Mouse (Mus musculus) MEL (cell line): ENCODE data around the gene Mfn2. TPM values are rescaled to one million over a fixed set of nuclear protein-coding genes. Genes with fewer than 3 reads are reported as not detected.

Experiments used
- DNase-seq: peaks from one replicate; pipeline ENCODE4 v3.0.0; 2011; ENCODE audit warnings: low read depth, low spot score
- H3K27ac ChIP-seq: 2 replicates; pipeline ENCODE4 v1.5.1; 2012; ENCODE audit warnings: low read depth, mild to moderate bottlenecking, control low read depth, low read length, moderate library complexity; ENCODE audit not compliant: control insufficient read depth
- H3K27me3 ChIP-seq, 2 experiments: fragments of 150-350 bp in 1 of 2; sonication (generic) in 1 of 2; 2 replicates each; pipeline ENCODE4 v1.6.1; 2012; ENCODE audit warnings: low read length in 2 of 2, mild to moderate bottlenecking in 2 of 2, improper control_type of control experiment in 1 of 2, moderate library complexity in 1 of 2; ENCODE audit not compliant: insufficient read depth in 2 of 2, control insufficient read depth in 1 of 2
- H3K36me3 ChIP-seq, 2 experiments: 2 replicates each; pipeline ENCODE4 v1.6.1; 2012 to 2014; ENCODE audit warnings: low read length in 2 of 2, improper control_type of control experiment in 1 of 2, inconsistent platforms in 1 of 2, mild to moderate bottlenecking in 1 of 2; ENCODE audit not compliant: insufficient read depth in 2 of 2, control insufficient read depth in 1 of 2
- H3K4me1 ChIP-seq, 2 experiments: fragments of 150-350 bp in 1 of 2; sonication (generic) in 1 of 2; 2 replicates each; pipeline ENCODE4 v1.6.1; 2012; ENCODE audit warnings: low read length in 2 of 2, improper control_type of control experiment in 1 of 2, mild to moderate bottlenecking in 1 of 2; ENCODE audit not compliant: insufficient read depth in 2 of 2, control insufficient read depth in 1 of 2
- H3K4me3 ChIP-seq, 2 experiments: fragments of 150-350 bp in 1 of 2; sonication (generic) in 1 of 2; 2 replicates each; pipeline ENCODE4 v1.5.1; 2012; ENCODE audit warnings: low read depth in 2 of 2, low read length in 2 of 2, mild to moderate bottlenecking in 2 of 2, moderate library complexity in 2 of 2, control low read depth in 1 of 2, improper control_type of control experiment in 1 of 2; ENCODE audit not compliant: control insufficient read depth in 1 of 2, insufficient read depth in 1 of 2
- H3K79me2 ChIP-seq: 2 replicates; pipeline ENCODE4 v1.6.1; 2012; ENCODE audit warnings: mild to moderate bottlenecking, low read length, moderate library complexity; ENCODE audit not compliant: control insufficient read depth, poor library complexity, insufficient read depth
- H3K9ac ChIP-seq: 2 replicates; pipeline ENCODE4 v1.6.1; 2012; ENCODE audit warnings: low read depth, mild to moderate bottlenecking, control low read depth, low read length, moderate library complexity; ENCODE audit not compliant: control insufficient read depth, poor library complexity, severe bottlenecking
- H3K9me3 ChIP-seq: fragments of 150-350 bp; sonication (generic); replicated peaks from 2 replicates; pipeline ENCODE4 v1.6.1; 2012; ENCODE audit warnings: mild to moderate bottlenecking, low read length, improper control_type of control experiment, moderate library complexity; ENCODE audit not compliant: insufficient read depth
- CHD1 ChIP-seq: IDR thresholded peaks from 2 replicates; pipeline ENCODE4 v1.6.1; 2012; ENCODE audit warnings: low read depth, mild to moderate bottlenecking, inconsistent platforms, low read length, improper control_type of control experiment
- CTCF ChIP-seq, 3 experiments: IDR thresholded peaks in 2 of 3; conservative IDR thresholded peaks in 1 of 3; 2 replicates each; pipeline ENCODE4 v1.5.1; 2011 to 2012; ENCODE audit warnings: low read length in 3 of 3, low read depth in 2 of 3, mild to moderate bottlenecking in 2 of 3, improper control_type of control experiment in 1 of 3, inconsistent platforms in 1 of 3, mixed read lengths in 1 of 3, moderate library complexity in 1 of 3; ENCODE audit not compliant: control insufficient read depth in 1 of 3, insufficient read depth in 1 of 3, poor library complexity in 1 of 3, severe bottlenecking in 1 of 3
- E2F4 ChIP-seq: IDR thresholded peaks from 2 replicates; pipeline ENCODE4 v1.6.1; 2011; ENCODE audit warnings: low read depth, low read length, improper control_type of control experiment, borderline replicate concordance
- ELF1 ChIP-seq: IDR thresholded peaks from 2 replicates; pipeline ENCODE4 v1.6.1; 2014; ENCODE audit warnings: low read depth, mild to moderate bottlenecking, inconsistent platforms, low read length, improper control_type of control experiment, moderate library complexity
- EP300 ChIP-seq, 2 experiments: IDR thresholded peaks; 2 replicates each; pipeline ENCODE4 v1.6.1; 2011; ENCODE audit warnings: improper control_type of control experiment in 2 of 2, low read length in 2 of 2, low read depth in 1 of 2, mild to moderate bottlenecking in 1 of 2
- ETS1 ChIP-seq: IDR thresholded peaks from 2 replicates; pipeline ENCODE4 v1.6.1; 2012; ENCODE audit warnings: low read depth, mild to moderate bottlenecking, inconsistent platforms, low read length, improper control_type of control experiment, moderate library complexity
- GABPA ChIP-seq: IDR thresholded peaks from 2 replicates; pipeline ENCODE4 v1.6.1; 2012; ENCODE audit warnings: low read depth, mild to moderate bottlenecking, inconsistent platforms, low read length, improper control_type of control experiment, moderate library complexity
- HCFC1 ChIP-seq: IDR thresholded peaks from 2 replicates; pipeline ENCODE4 v1.6.1; 2012; ENCODE audit warnings: low read depth, mild to moderate bottlenecking, inconsistent platforms, low read length, improper control_type of control experiment, moderate library complexity
- JUND ChIP-seq: IDR thresholded peaks from 2 replicates; pipeline ENCODE4 v1.6.1; 2011; ENCODE audit warnings: low read depth, mild to moderate bottlenecking, improper control_type of control experiment, low read length
- KAT2A ChIP-seq: conservative IDR thresholded peaks from 2 replicates; pipeline ENCODE4 v1.6.1; 2012; ENCODE audit warnings: low read depth, low read length, improper control_type of control experiment, inconsistent platforms
- MAFK ChIP-seq: IDR thresholded peaks from 2 replicates; pipeline ENCODE4 v1.6.1; 2011; ENCODE audit warnings: low read depth, mild to moderate bottlenecking, low read length, improper control_type of control experiment, borderline replicate concordance
- MEF2A ChIP-seq: IDR thresholded peaks from 2 replicates; pipeline ENCODE4 v1.6.1; 2014; ENCODE audit warnings: low read depth, mild to moderate bottlenecking, inconsistent platforms, low read length, improper control_type of control experiment; ENCODE audit not compliant: poor library complexity, insufficient replicate concordance, severe bottlenecking; ENCODE audit errors: extremely low read depth
- MXI1 ChIP-seq: IDR thresholded peaks from 2 replicates; pipeline ENCODE4 v1.6.1; 2011; ENCODE audit warnings: mild to moderate bottlenecking, low read depth, low read length, improper control_type of control experiment
- MYB ChIP-seq: IDR thresholded peaks from 2 replicates; pipeline ENCODE4 v1.6.1; 2011; ENCODE audit warnings: mild to moderate bottlenecking, low read depth, low read length, improper control_type of control experiment
- MYC ChIP-seq: IDR thresholded peaks from 2 replicates; pipeline ENCODE4 v1.6.1; 2011; ENCODE audit warnings: low read depth, mild to moderate bottlenecking, low read length, improper control_type of control experiment, moderate library complexity
- POLR2AphosphoS5 ChIP-seq: IDR thresholded peaks from 2 replicates; pipeline ENCODE4 v1.6.1; 2012; ENCODE audit warnings: low read depth, borderline replicate concordance, mild to moderate bottlenecking, inconsistent platforms, low read length, moderate library complexity, mixed read lengths
- RAD21 ChIP-seq: IDR thresholded peaks from 2 replicates; pipeline ENCODE4 v1.6.1; 2011; ENCODE audit warnings: mild to moderate bottlenecking, low read depth, low read length, improper control_type of control experiment
- RCOR1 ChIP-seq: IDR thresholded peaks from 2 replicates; pipeline ENCODE4 v1.6.1; 2012; ENCODE audit warnings: low read depth, mild to moderate bottlenecking, inconsistent platforms, low read length, improper control_type of control experiment
- SIN3A ChIP-seq: IDR thresholded peaks from 2 replicates; pipeline ENCODE4 v1.6.1; 2012; ENCODE audit warnings: low read length, improper control_type of control experiment, inconsistent platforms
- TCF12 ChIP-seq: IDR thresholded peaks from 2 replicates; pipeline ENCODE4 v1.6.1; 2014; ENCODE audit warnings: low read depth, mild to moderate bottlenecking, inconsistent platforms, low read length, improper control_type of control experiment, moderate library complexity
- UBTF ChIP-seq: IDR thresholded peaks from 2 replicates; pipeline ENCODE4 v1.6.1; 2012; ENCODE audit warnings: low read depth, mild to moderate bottlenecking, inconsistent platforms, low read length, improper control_type of control experiment, moderate library complexity, borderline replicate concordance; ENCODE audit not compliant: insufficient read depth
- ZC3H11A ChIP-seq: IDR thresholded peaks from 2 replicates; pipeline ENCODE4 v1.6.1; 2012; ENCODE audit warnings: low read depth, mild to moderate bottlenecking, inconsistent platforms, low read length, improper control_type of control experiment
- ZKSCAN1 ChIP-seq: IDR thresholded peaks from 2 replicates; pipeline ENCODE4 v1.6.1; 2012; ENCODE audit warnings: low read depth, mild to moderate bottlenecking, inconsistent platforms, low read length, improper control_type of control experiment, moderate library complexity
- ZMIZ1 ChIP-seq: IDR thresholded peaks from 2 replicates; pipeline ENCODE4 v1.6.1; 2012; ENCODE audit warnings: low read depth, mild to moderate bottlenecking, inconsistent platforms, low read length, improper control_type of control experiment, moderate library complexity
- ZNF384 ChIP-seq: IDR thresholded peaks from 2 replicates; pipeline ENCODE4 v1.6.1; 2012; ENCODE audit warnings: low read depth, mild to moderate bottlenecking, inconsistent platforms, low read length, improper control_type of control experiment
- polyA plus RNA-seq, 2 experiments: library from polyadenylated mRNA; stranded (reverse) in 1 of 2; unstranded in 1 of 2; fragments of >175 nt in 1 of 2; fragments of >200 nt in 1 of 2; gene quantifications; 2 replicates each; pipeline versions ENCODE4 v1.2.1 to v1.2.4; 2012; ENCODE audit warnings: low replicate concordance in 2 of 2, low read depth in 1 of 2; ENCODE audit not compliant: insufficient read length in 2 of 2, insufficient read depth in 1 of 2, missing spikeins in 1 of 2
- total RNA-seq: library from RNA; depleted of rRNA; stranded (reverse); fragments of 300-350 nt; gene quantifications from 2 replicates; pipeline ENCODE4 v1.2.3, GENCODE M21; 2012

Mfn2 gene
- total and polyA plus RNA-seq, 3 experiments = 19.0 to 32.8 TPM; not detected in 1

GRCm38 (mm10) chr4:147902906-147903500 is 1.5 kb downstream of the Mfn2 start:
- TF ChIP-seq ZMIZ1 = no peak
- TF ChIP-seq E2F4 = no peak
- TF ChIP-seq ZC3H11A = no peak
- no peak for TF ChIP-seq MYC
- no peak for TF ChIP-seq ZNF384
- no peak for TF ChIP-seq RAD21
- no peak for TF ChIP-seq MYB
- no peak for TF ChIP-seq CHD1
- TF ChIP-seq JUND = no peak
- TF ChIP-seq MAFK = no peak
- no peak for TF ChIP-seq EP300 (IDR thresholded peaks at IDR 0.05; ENCODE audit: low read depth in 1 of 2, low read length in 2 of 2)
- TF ChIP-seq, all 39 proteins: peak for 0
- no peak overlapping the region for H3K4me3 ChIP-seq
- H3K4me1 ChIP-seq = peaks cover 0 to 22% of the 10 kb centered on the region in 2 experiments
- peaks cover 19% of the 10 kb centered on the region for H3K79me2 ChIP-seq
- no peak overlapping the region for H3K27ac ChIP-seq
- DNase-seq = no peak
- no peak overlapping the region for H3K9ac ChIP-seq
- peaks cover 0 to 12% of the 10 kb centered on the region in 2 experiments; a peak in 3 of 4 replicates for H3K36me3 ChIP-seq
- no peaks in the 10 kb centered on the region for H3K27me3 ChIP-seq
- H3K9me3 ChIP-seq = no peaks in the 10 kb centered on the region

GRCm38 (mm10) chr4:147900452-147900851 is 4.1 kb downstream of the Mfn2 start:
- H3K79me2 ChIP-seq = peaks cover 19% of the 10 kb centered on the region
- DNase-seq = no peak
- no peaks in the 10 kb centered on the region for H3K9me3 ChIP-seq
- no peak overlapping the region for H3K4me3 ChIP-seq
- TF ChIP-seq RCOR1 = no peak
- H3K27ac ChIP-seq = no peak overlapping the region
- no peak overlapping the region for H3K9ac ChIP-seq
- H3K4me1 ChIP-seq = peaks cover 0 to 22% of the 10 kb centered on the region in 2 experiments
- H3K27me3 ChIP-seq = no peaks in the 10 kb centered on the region
- peaks cover 3 to 12% of the 10 kb centered on the region in 2 experiments for H3K36me3 ChIP-seq

DNA sequence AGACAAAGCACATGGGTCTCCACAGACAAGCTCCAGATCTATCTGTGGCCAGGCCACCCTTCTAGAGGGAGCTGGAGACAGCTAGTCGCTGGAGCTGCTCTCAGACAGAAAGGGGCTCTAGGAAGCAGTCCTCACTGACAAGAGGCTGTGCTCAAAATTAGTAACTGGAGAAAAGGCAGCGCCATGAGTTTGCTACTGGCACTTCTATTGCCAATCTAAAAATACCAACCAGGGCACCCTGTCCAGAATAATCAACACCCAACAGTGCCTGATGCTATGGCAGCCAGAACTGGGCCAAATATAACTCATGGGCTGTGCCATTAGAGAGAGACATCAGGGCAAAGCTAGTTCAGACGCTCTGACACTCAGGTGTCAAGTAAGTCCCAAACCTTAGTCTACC is 7.2 kb downstream of the Mfn2 start:
- peaks cover 7 to 9% of the 10 kb centered on the region in 2 experiments for H3K36me3 ChIP-seq
- DNase-seq = no peak
- H3K9me3 ChIP-seq = no peaks in the 10 kb centered on the region
- no peak overlapping the region for H3K27ac ChIP-seq
- peaks cover 2% of the 10 kb centered on the region; the same call in 1 of the 2 replicates for H3K79me2 ChIP-seq
- H3K27me3 ChIP-seq = no peaks in the 10 kb centered on the region
- H3K4me1 ChIP-seq = peaks cover 0 to 8% of the 10 kb centered on the region in 2 experiments; a peak in 3 of 4 replicates
- no peak overlapping the region for H3K4me3 ChIP-seq
- no peak overlapping the region for H3K9ac ChIP-seq
- TF ChIP-seq SIN3A (no peak), GABPA (no peak), MEF2A (no peak), MXI1 (no peak), POLR2AphosphoS5 (no peak), ZKSCAN1 (no peak), ETS1 (no peak), JUND (no peak), HCFC1 (no peak), CTCF (IDR thresholded peaks at IDR 0.05 in 2 of 3, conservative IDR thresholded peaks at IDR 0.05 in 1 of 3; ENCODE audit: control insufficient read depth in 1 of 3, insufficient read depth in 1 of 3, low read depth in 2 of 3, low read length in 3 of 3, poor library complexity in 1 of 3, severe bottlenecking in 1 of 3) (no peak), ELF1 (no peak), UBTF (no peak), KAT2A (no peak), TCF12 (no peak), E2F4 (no peak), RAD21 (no peak)
